Mouse (Mus musculus) forebrain, embryonic 10.5 days (tissue): Measurements from ENCODE around the gene Fate1. TPM values are rescaled to one million over a fixed set of nuclear protein-coding genes. Genes with fewer than 3 reads are reported as not detected.
"Not testable (repeated sequence)": the region's sequence is repeated elsewhere in the genome, so short reads cannot be mapped to it uniquely, and the experiment has no call there.

Experiments
- DNase-seq: peaks from one replicate; pipeline ENCODE4 v3.0.0-alpha.2; 2017; ENCODE audit warnings: low spot score; ENCODE audit errors: extremely low spot score
- H3K27ac ChIP-seq: fragments of 300-500 bp; sonication (generic); 2 replicates; pipeline ENCODE4 v1.5.1; 2016; ENCODE audit warnings: mild to moderate bottlenecking
- H3K27me3 ChIP-seq: fragments of 300-500 bp; sonication (generic); 2 replicates; pipeline ENCODE4 v1.6.1; 2016; ENCODE audit warnings: mild to moderate bottlenecking; ENCODE audit not compliant: poor library complexity, severe bottlenecking
- H3K36me3 ChIP-seq: fragments of 300-500 bp; sonication (generic); replicated peaks from 2 replicates; pipeline ENCODE4 v1.6.1; 2016; ENCODE audit warnings: mild to moderate bottlenecking, moderate library complexity
- H3K4me1 ChIP-seq: fragments of 300-500 bp; sonication (generic); 2 replicates; pipeline ENCODE4 v1.6.1; 2016
- H3K4me3 ChIP-seq: fragments of 300-500 bp; sonication (generic); 2 replicates; pipeline ENCODE4 v1.5.1; 2016; ENCODE audit warnings: mild to moderate bottlenecking, moderate library complexity
- H3K9me3 ChIP-seq: fragments of 300-500 bp; sonication (generic); 2 replicates; pipeline ENCODE4 v1.6.1; 2016; ENCODE audit warnings: mild to moderate bottlenecking, moderate library complexity
- WGBS: fragments of 180-500 bp; shearing (Covaris S2); methylation state at CpG from one replicate; pipeline ENCODE4 v1.1.7; 2016; 5-methylcytosine and 5-hydroxymethylcytosine counted together
- polyA plus RNA-seq: library from polyadenylated mRNA; unstranded; fragments of >200 nt; fragmentation: Nextera tagmentation; extraction: Ambion mirVana; gene quantifications from 2 replicates; pipeline ENCODE4 v1.2.1, GENCODE M21; 2016

Gene Fate1
- polyA plus RNA-seq = not detected in 2 replicates

GRCm38 (mm10) chrX:71972686-71973085 is at the start of gene Fate1:
Gene Fate1, plus strand, starts transcription at chrX:71972986.
- H3K9me3 ChIP-seq = no peaks in the 10 kb centered on the region
- peaks cover 17% of the 10 kb centered on the region for H3K27me3 ChIP-seq
- no peak within 1 kb of the TSS for H3K27ac ChIP-seq
- no peaks in the 10 kb centered on the region for H3K4me1 ChIP-seq
- H3K36me3 ChIP-seq = no peaks in the 10 kb centered on the region
- H3K4me3 ChIP-seq = no peak within 1 kb of the TSS
- 85% methylated on average over 2 of the region's 2 CpGs for WGBS
- no peak for DNase-seq

GRCm38 (mm10) chrX:71946631-71947030 is 26.2 kb upstream of the Fate1 start:
- Histone ChIP-seq H3K4me3 (no peak overlapping the region), H3K9me3 (no peaks in the 10 kb centered on the region), H3K4me1 (no peaks in the 10 kb centered on the region), H3K27ac (no peak overlapping the region), H3K36me3 (no peaks in the 10 kb centered on the region), H3K27me3 (peaks cover 22% of the 10 kb centered on the region)
- 15% methylated on average over 3 of the region's 3 CpGs for WGBS
- peak; percentile 24 for DNase-seq

- no peak overlapping the region for H3K4me3 ChIP-seq
- no peaks in the 10 kb centered on the region for H3K36me3 ChIP-seq
- no peak for DNase-seq
- peaks cover 5% of the 10 kb centered on the region for H3K4me1 ChIP-seq
- no peak overlapping the region for H3K27ac ChIP-seq
- peaks cover 42% of the 10 kb centered on the region for H3K27me3 ChIP-seq
- no peaks in the 10 kb centered on the region for H3K9me3 ChIP-seq
These were observed 14.4 kb upstream of the Fate1 start for GRCm38 (mm10) chrX:71958366-71958765.

- Histone ChIP-seq H3K4me1 (peaks cover 9% of the 10 kb centered on the region), H3K27me3 (peaks cover 46% of the 10 kb centered on the region), H3K9me3 (no peaks in the 10 kb centered on the region), H3K4me3 (peak within 1 kb of the TSS; percentile 64), H3K36me3 (no peaks in the 10 kb centered on the region; the same call in 1 of the 2 replicates), H3K27ac (peak within 1 kb of the TSS; percentile 88)
- WGBS = 25% methylated on average over 65 of the region's 72 CpGs
- peak; percentile 64 for DNase-seq
These were observed 10.4 kb upstream of the Fate1 start, which contains the start of gene Prrg3 for GRCm38 (mm10) chrX:71962073-71963051. Gene Prrg3, plus strand, starts transcription at chrX:71962624.

- H3K9me3 ChIP-seq = no peaks in the 10 kb centered on the region
- no peak for DNase-seq
- peaks cover 9% of the 10 kb centered on the region for H3K4me1 ChIP-seq
These were observed 9.4 kb upstream of the Fate1 start for GRCm38 (mm10) chrX:71963275-71963912.

GRCm38 (mm10) chrX:71968216-71968615 is 4.6 kb upstream of the Fate1 start:
- Histone ChIP-seq H3K36me3 (no peaks in the 10 kb centered on the region; the same call in 1 of the 2 replicates), H3K27me3 (peaks cover 23% of the 10 kb centered on the region), H3K9me3 (no peaks in the 10 kb centered on the region), H3K4me1 (peaks cover 6% of the 10 kb centered on the region), H3K27ac (no peak overlapping the region), H3K4me3 (no peak overlapping the region)
- no peak for DNase-seq
- WGBS = 89% methylated on average over 1 of the region's 1 CpGs

More at GRCm38 (mm10) chrX:71963275-71963912, 9.4 kb upstream of the Fate1 start:
- Histone ChIP-seq H3K4me3 (peak overlapping the region; percentile 64), H3K27ac (peak overlapping the region; percentile 88), H3K36me3 (no peaks in the 10 kb centered on the region; the same call in 1 of the 2 replicates), H3K27me3 (peaks cover 46% of the 10 kb centered on the region)
- WGBS = 35% methylated on average over 9 of the region's 9 CpGs

GRCm38 (mm10) chrX:71968816-71969215 is 4.0 kb upstream of the Fate1 start:
- peaks cover 17% of the 10 kb centered on the region for H3K27me3 ChIP-seq
- WGBS = 78% methylated on average over 6 of the region's 6 CpGs
- no peak overlapping the region for H3K4me3 ChIP-seq
- no peaks in the 10 kb centered on the region for H3K9me3 ChIP-seq
- H3K36me3 ChIP-seq = no peaks in the 10 kb centered on the region; the same call in 1 of the 2 replicates
- H3K4me1 ChIP-seq = peaks cover under 1% of the 10 kb centered on the region
- H3K27ac ChIP-seq = no peak overlapping the region
- DNase-seq = no peak

GRCm38 (mm10) chrX:71971325-71971724 is 1.5 kb upstream of the Fate1 start:
- no peaks in the 10 kb centered on the region; the same call in 1 of the 2 replicates for H3K36me3 ChIP-seq
- peaks cover 17% of the 10 kb centered on the region for H3K27me3 ChIP-seq
- no peak for DNase-seq
- no peak overlapping the region for H3K27ac ChIP-seq
- H3K4me3 ChIP-seq = no peak overlapping the region
- H3K9me3 ChIP-seq = no peaks in the 10 kb centered on the region
- no peaks in the 10 kb centered on the region for H3K4me1 ChIP-seq
- 80% methylated on average over 5 of the region's 5 CpGs for WGBS

GRCm38 (mm10) chrX:71977681-71978080 is 4.9 kb downstream of the Fate1 start:
- not testable (repeated sequence) for DNase-seq, H3K36me3 ChIP-seq, H3K27me3 ChIP-seq, H3K9me3 ChIP-seq, H3K4me1 ChIP-seq, H3K4me3 ChIP-seq, H3K27ac ChIP-seq

- WGBS = 80% methylated on average over 3 of the region's 3 CpGs
- Histone ChIP-seq H3K4me1 (no peaks in the 10 kb centered on the region), H3K9me3 (no peaks in the 10 kb centered on the region)
These were observed 7.7 kb downstream of the Fate1 start for GRCm38 (mm10) chrX:71980443-71980842.

GRCm38 (mm10) chrX:71981322-71981721 is 8.5 kb downstream of the Fate1 start:
- no peaks in the 10 kb centered on the region for H3K4me1 ChIP-seq
- H3K27ac ChIP-seq = no peak overlapping the region
- no peak for DNase-seq
- WGBS = 72% methylated on average over 2 of the region's 2 CpGs
- H3K27me3 ChIP-seq = no peaks in the 10 kb centered on the region
- H3K4me3 ChIP-seq = no peak overlapping the region
- H3K9me3 ChIP-seq = no peaks in the 10 kb centered on the region
- no peaks in the 10 kb centered on the region for H3K36me3 ChIP-seq

More at GRCm38 (mm10) chrX:71980443-71980842, 7.7 kb downstream of the Fate1 start:
- Histone ChIP-seq H3K4me3 (no peak overlapping the region), H3K36me3 (no peaks in the 10 kb centered on the region), H3K27ac (no peak overlapping the region), H3K27me3 (no peaks in the 10 kb centered on the region)
- DNase-seq = no peak

- DNase-seq = no peak
- H3K27ac ChIP-seq = no peak overlapping the region
- H3K4me1 ChIP-seq = no peaks in the 10 kb centered on the region
- no peaks in the 10 kb centered on the region for H3K36me3 ChIP-seq
- H3K9me3 ChIP-seq = no peaks in the 10 kb centered on the region
- WGBS = 87% methylated on average over 2 of the region's 2 CpGs
- H3K4me3 ChIP-seq = no peak overlapping the region
- H3K27me3 ChIP-seq = no peaks in the 10 kb centered on the region
These were observed 10.4 kb downstream of the Fate1 start for GRCm38 (mm10) chrX:71983205-71983604.

- no peaks in the 10 kb centered on the region for H3K4me1 ChIP-seq
- no peak overlapping the region for H3K27ac ChIP-seq
- H3K4me3 ChIP-seq = no peak overlapping the region
- WGBS = 91% methylated on average over 1 of the region's 1 CpGs
- no peaks in the 10 kb centered on the region for H3K27me3 ChIP-seq
- no peaks in the 10 kb centered on the region for H3K9me3 ChIP-seq
- H3K36me3 ChIP-seq = no peaks in the 10 kb centered on the region
- DNase-seq = no peak
These were observed 11.0 kb downstream of the Fate1 start for GRCm38 (mm10) chrX:71983775-71984174.
